Mouse (Mus musculus): ENCODE measurements around the gene Ubald1.

Ubald1 gene

DNA sequence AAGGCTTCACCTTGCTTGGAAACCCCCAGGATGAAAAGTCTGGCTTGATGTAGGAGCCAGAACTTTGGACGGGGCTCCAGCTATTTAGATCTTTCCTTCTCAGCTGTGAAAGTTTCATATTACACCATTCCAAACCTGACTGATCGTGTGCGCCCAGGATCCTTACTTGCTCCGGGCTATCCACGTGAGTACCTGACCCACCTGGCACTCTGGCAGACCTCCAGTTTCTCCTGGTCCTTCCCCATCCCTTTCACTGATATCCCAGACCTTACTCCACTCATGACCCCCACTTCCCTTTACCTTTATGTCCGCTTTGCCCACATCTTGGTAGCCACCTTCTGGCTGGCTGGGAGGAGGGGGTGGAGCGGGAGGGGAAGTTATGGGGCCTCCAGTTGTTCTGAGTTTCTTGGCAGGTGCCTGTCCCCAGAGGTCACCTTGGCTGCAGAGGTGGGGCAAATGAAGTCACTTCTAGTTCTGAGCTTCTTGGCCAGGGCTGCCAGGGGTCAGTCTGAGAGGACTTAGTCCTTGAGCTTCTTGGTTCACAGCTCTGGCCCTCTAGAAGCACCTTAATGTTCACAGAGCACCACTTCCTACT, 13.9 kb downstream of the Ubald1 start:
- DNase-seq = no peak

DNA sequence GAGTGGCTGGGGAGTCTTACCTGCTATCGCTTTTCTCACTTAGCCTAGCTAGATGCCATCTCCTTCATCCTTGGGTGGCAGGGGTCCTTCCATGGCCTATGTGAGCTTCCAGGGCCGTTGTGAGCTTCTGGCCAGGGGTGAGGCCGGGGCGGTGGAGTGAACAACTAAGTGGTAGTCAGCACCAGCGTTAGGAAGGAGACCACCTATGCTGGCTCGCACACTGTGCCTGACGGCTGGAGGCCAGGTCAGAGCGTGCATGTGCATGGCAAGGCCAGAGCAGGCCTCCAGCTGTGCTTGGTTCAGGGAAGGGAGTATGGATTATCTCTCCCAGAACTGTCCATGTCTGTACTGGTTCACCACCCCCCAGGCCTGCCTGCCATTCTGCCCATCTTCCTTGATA, 16.4 kb downstream of the Ubald1 start:
- DNase-seq = no peak

DNA sequence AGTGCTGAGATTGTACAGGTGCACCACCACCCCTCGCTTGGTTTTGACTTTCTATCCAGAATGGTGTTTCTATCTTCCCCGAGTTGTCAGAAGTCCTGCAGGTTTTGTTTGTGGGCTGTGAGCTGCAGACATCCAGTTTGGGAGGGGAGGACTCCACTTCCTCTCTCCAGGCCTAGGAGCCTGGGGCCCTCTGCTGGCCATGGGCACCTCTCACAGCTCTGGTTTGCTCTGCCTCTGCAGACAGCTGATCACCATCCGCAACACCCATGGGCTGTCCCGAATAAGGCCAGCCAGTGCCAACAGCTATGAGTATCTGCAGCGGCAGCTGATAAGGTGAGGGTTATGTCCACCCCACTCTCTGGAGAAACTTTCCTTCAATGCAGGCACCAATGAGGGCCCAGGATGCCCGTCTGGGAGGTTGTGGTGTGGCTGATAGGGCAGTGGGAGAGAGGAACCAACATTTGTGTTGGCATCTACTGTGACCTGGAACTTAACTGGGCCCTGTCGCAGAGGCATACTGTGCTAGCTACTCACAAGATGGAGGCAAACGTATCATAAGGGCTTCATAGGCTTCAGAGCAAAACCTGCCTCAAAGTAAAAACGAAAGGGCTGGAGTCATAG, 17.1 kb downstream of the Ubald1 start:
- DNase-seq = peak; percentile 83

- DNase-seq = peak; percentile 59
Observed at GRCm38 (mm10) chr16:4861392-4861791, 18.7 kb downstream of the Ubald1 start.

DNA sequence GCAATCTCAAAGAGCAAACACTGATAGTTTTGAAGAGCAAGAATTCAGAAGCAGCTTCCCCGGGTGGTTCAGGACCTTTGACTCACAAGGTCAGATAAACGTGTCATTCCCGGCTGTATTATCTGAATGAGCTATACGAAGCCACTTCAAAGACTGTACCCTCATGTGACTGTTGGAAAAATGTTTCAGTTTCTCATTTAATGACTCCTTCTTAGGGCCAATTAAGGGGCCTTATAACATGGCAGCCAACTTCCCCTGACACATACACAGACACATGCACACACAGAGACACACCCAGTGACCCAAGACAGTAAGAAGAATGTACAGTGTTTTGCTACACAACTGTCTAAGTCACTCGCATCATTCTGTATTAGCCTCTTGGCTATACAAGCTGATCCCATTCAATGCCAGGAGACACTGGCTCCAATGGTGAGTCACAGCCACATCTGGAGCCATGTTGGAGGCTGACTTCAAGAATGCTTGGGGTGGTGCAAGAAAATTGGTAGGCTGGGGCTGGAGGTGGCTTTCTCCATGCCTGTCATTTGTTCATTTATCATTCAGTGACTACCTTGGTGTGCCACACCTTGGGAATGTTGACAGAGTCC, 25.0 kb downstream of the Ubald1 start:
- DNase-seq = no peak

DNA sequence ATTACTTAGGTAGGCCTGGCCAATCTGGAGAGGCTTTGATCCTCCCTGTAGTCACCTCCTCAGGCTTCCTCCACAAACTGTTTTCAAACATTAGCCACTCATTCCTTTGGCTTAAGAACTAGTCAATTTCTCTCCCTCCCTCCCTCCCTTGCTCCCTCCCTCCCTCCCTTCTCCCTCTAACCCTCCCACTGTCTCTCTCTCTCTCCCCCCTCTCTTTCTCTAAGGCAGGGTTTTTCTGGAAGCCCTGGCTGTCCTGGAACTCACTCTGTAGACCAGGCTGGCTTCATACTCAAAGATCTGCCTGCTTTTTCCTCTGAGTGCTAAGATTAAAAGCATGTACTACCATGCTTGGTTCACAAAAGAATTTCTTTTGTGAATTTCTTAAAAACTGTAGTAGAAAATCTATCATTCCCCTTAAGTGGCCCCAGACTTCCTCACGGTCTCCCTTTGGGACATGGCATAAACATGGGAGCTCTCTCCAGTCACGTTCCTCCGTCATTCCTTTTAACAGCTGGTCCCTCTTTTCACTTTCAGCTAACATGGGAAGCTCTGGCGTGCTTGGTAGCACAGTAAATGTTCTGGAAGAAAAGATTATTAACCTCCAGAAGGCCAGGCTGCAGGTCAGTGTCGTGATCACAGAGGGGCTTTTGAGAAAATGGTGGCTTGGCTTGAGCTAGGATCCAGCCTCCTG, 29.0 kb downstream of the Ubald1 start:
- DNase-seq = no peak

GRCm38 (mm10) chr16:4850361-4850760, 29.8 kb downstream of the Ubald1 start:
- DNase-seq = no peak

GRCm38 (mm10) chr16:4848090-4848489, 32.0 kb downstream of the Ubald1 start:
- DNase-seq = no peak

DNA sequence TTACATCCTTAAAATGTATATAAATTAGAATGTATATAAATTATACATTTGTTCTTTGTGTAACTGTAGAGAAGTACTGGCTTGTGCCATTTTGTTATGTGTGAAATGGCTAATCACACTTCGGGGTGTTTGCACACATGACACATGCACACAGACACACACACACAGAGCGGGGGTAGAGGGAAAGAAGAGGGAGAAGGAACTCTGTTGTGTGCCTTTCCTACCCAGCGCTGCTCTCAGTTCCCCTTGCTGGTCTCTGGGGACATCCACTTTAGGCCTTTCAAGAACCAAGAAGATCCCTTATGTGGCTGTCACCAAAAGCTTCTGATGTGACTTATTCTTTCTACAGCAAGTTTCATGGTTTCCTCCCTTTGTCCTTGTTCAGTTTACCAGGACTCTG, 33.1 kb downstream of the Ubald1 start:
- DNase-seq = no peak

DNA sequence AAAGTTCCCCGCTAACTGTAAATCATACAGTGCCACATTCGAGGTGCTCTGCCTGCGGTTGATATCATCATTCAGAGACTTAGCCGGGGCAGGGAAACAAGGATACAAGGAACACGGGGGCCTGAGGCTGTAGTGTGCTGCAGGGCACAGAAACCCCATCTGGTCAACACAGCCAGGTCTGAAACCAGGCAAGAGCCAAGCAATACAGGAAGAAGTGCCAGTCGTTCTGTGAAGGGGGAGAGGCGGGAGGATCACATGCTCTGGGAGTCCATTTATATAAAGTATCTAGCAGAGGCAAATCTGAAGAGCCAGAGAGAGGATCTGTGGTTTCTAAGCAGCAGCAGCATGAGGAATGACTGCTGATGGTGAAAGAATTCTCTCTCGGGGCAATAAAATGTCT, 39.9 kb downstream of the Ubald1 start:
- DNase-seq = no peak

DNA sequence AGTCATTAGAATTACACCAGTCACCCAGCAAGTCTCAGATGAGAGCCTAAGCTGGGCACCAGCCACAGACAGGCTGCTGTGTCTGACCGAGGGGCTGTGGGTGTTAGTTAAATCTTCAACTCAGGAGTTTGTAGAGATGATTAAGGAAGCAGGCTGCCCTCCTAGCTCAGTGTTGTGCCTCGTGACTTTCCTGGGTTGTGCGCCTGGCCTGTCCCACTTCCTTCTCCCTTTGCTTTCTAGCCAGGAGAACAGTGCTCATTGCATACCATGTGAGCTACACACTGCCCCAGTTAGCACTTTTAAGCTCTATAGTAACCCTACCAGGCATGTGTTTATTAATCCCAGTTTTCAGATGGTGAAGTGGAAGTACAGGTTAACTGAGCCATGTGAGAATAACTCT, 40.6 kb downstream of the Ubald1 start:
- no peak for DNase-seq

GRCm38 (mm10) chr16:4837631-4838030, 42.5 kb downstream of the Ubald1 start:
- no peak for DNase-seq

DNA sequence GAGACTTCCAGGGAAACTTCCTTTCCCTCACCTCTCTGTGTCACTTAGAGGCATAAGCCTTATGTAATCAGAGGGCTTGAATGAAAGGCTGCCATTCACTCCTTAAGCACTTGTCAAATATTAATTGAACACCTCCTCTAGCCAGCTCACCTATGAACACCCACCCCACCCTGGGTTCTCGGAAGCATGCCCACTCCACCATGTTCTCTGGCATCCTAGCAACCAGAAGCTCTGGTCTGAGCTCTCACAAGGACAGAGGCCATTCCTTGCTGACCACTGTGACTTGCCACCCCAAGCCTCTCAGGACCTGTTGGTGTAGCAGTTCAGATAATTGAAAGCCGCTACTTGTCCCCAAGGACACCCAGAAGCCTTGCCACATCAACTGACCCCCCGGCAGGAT, 44.9 kb downstream of the Ubald1 start, which contains the start of gene 4930562C15Rik:
Gene 4930562C15Rik, plus strand, starts transcription at position 226 of the 400 bp plus-strand sequence.
- DNase-seq = no peak

DNA sequence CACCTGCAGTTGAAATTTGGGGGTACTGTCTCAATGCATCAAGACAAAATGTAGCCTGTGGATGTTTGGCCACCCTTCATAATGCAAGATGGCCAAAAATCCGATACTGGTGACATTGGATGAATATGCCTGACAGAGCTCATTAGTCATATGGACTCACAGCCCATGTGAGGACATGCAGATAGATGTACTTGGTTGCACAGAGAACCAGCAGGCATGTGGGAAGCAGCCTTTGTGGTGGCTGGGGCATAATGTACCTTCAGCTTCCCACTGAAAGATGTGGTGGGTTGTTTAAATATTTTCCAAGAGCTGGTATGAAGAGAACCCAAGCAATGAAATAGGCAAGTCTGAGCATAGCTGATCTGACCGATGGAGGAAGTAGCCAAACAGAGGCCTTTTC, 46.3 kb downstream of the Ubald1 start:
- no peak for DNase-seq

DNA sequence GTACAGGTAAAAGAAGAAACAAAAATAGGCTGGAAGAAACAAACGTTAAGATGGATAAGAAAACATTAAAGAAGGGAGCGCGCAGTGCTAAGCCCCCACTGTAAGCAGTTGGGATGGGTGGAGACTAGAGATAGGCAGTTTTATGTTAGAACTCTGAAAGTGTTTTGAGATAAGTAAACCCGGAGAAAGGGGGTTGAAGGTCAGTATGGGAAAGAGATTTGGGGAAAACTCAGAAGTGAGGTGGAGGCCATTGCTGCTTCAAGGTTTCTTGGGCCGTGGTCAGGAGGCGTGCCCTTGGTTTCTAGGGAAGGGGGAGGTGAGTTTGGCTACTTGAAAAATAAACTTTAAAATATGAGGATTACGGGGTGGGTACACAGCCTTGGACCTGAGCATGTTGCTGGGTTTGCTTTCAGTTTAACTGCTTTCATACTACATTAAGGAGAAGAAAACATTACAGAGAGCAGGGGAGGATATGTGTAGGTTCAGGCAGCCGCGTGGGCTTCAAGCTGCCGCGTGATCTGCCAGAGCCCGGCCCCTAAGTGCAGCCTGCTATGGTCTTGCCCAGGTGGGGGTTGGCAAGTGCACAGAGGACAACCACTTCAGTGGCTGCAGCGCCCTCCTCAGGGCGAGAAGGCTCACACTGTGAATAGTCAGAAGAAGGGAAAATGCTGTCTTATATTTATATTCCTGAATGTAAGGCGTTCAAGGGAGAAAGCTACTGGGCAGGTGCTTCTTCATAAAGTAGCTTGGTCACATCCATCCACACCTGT, 48.3 kb downstream of the Ubald1 start:
- peak; percentile 55 for DNase-seq

DNA sequence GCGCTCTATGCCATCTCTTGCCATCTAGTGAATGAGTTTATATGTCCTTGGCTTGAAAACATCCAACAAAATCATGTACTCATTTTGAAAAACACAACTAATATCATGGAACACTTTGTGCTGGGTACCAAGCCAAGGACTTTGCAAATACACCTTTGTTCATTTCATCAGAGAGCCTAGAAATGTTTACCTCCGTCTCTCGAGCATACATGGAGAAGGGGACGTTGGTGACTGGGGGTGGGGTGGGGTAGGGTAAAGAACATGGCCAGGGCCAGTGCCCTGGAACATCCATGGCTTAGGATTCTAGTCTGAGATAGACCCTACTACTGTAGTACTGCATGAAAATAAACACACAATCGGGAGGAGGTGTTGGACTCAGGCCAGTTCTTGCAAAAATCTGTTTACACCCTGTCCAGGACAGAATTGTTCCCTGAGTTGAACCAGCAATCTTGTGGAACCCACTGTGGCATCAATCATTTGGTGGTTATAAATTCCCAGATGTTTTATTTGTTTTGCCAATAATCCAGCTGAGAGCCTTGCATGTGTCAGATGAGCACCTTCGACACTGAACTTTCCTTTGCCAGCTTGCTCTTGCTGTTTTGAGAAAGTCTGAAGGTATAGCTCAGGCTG, 50.7 kb downstream of the Ubald1 start:
- DNase-seq = no peak

GRCm38 (mm10) chr16:4827639-4828038, 52.5 kb downstream of the Ubald1 start:
- DNase-seq = no peak
